Mouse (Mus musculus): Measurements from ENCODE around the gene Relch.
A peak's percentile ranks its signal among the peaks of the same experiment; 100 is the strongest.
"Not testable (repeated sequence)": the region's sequence is repeated elsewhere in the genome, so short reads cannot be mapped to it uniquely, and the experiment has no call there.

Relch gene

DNA sequence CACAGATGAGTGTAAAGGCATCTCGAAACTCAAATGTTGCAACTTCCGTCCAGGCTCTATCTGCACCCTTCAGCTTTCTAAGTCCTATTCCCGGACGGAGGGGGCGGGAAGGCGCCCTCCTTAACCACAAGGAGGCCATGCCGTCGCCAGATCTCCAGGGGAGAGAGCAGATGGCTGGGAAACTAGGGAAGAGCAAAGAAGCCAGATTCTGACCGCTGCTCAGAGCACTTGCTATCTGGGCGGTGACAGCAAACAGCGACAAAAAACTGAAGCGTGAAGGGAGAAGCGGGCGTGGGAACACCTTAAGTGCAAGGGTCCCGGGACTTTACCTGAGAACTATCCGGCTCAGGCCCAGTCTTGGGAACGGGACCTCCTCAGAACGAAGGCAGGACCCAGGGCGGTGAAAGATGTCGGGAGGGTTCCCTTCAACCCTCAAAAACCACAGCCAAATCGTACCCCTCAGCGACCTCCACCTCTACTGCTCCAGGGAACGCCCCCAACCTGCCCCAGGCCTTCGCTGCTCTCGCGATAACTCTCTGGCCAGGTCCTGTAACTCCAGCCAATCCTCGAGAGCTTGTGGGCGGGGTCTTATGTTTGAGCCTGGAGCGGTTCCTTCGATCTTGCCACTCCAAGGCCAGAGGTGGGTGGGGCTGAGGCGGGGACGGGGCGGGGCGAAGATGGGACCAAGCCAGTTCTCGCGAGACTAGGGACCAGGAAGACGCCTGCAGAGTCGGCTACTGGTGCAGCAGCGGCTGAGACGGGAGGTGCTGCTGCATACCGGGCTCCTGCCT lies at the start of gene Relch, which contains the start of gene Pign:
Relch (plus strand) TSS at position 691 of the 791 bp plus-strand sequence.
Pign (minus strand) TSS at position 507 of the 791 bp plus-strand sequence.
- DNase-seq: peak; percentile 100

GRCm38 (mm10) chr1:105630481-105630880 lies 33.2 kb upstream of the Relch start:
- DNase-seq: peak; percentile 51 to 77

DNA sequence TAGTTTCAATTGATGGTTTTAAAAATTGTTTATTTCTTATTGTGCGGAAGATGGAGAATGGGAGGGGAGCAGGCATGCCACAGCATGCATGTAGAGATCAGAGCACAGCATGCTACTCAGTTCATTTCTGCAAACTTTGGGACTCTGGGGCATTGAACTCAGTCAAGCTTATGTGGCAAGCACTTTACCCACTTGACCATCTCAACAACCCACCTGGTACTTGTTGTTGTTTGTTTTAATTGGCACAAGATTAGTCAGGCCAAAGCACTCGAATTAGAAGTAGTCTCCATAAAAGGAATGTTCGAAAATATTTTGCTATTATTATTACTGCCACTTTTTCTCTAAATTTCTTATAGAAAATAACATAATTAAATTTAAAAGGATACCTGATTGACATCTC lies 19.6 kb upstream of the Relch start:
- DNase-seq: no peak

DNA sequence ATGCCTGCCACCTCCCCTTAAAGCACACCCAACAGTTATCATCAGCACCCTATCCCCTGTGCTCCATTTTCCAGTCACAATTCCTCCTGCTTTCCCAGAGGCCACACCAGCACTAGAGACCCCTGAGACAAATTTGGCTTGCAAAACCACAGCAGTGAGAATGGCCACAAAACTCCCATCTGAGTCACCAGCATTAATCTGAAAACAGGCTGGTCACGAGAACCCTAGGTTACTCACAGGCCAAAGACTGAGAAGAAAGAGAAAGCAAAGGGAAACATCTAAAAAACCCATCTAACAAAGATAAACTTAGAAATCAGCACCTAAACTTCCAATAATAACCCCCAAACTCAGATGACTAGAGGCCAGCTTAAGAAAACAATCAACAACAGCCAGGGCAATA lies 13.0 kb upstream of the Relch start:
- no peak for DNase-seq

- DNase-seq: no peak
Observed at GRCm38 (mm10) chr1:105653981-105654380, 9.7 kb upstream of the Relch start.

DNA sequence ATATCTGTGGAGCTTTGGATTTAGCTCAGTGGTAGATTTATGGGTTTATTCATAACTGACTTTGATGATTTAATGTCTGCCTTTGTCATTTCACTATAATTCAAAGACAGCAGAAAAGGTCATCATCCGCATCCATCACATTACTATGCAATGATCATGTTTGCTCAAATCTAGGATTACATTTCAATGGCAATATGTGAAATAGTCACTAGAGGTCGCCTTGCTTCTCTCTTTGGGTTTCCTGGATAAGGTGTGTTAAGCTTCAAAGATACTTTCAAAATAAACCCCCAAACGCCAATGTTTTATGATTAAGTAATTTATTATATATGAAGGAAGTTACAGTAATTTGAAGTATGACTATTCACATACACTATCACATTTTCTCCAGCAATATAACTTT lies 3.6 kb upstream of the Relch start:
- peak; percentile 68 to 86 for DNase-seq

- no peak for DNase-seq
Observed at GRCm38 (mm10) chr1:105662820-105663170, 866 bp upstream of the Relch start.

GRCm38 (mm10) chr1:105663962-105664812 lies 526 bp downstream of the Relch start:
- DNase-seq: peak; percentile 58 to 59

DNA sequence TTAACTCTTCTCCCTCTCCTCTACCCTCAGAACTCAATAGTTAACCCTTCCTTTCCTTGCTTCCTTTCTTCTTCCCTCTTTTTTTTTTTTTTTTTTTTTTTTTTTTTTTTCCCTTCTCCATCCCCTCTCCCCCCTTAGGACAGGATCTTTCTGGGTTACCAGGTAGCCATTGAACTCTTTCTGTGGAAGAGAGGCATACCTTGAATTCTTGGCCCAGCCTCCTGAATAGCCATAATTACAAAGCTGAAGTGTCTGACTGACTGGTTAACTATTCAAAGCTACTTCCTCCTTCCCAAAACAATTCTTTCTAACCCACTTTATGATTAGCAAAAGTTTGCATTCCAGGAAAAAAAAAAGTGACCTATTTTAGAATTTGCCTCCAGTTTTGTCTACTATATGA lies 6.0 kb downstream of the Relch start:
- DNase-seq: no peak

DNA sequence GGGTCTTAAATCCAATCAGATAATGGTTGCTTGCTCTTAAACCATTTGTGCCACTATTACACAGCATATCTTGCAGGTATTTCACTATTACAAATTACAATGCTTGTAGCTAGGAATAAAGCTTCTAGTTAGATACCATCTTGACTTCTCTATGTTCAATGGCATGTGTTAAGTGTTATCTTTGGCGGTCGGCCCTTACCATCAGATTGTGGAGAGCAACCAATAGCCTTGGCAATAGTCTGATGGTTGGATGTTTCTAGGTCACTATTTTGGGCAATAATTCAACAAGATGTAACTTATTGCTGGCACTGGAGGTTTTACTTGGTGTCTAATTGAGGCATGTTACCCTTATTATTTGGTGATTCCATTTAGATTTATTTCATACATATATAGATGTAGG lies 11.1 kb downstream of the Relch start:
- no peak for DNase-seq

DNA sequence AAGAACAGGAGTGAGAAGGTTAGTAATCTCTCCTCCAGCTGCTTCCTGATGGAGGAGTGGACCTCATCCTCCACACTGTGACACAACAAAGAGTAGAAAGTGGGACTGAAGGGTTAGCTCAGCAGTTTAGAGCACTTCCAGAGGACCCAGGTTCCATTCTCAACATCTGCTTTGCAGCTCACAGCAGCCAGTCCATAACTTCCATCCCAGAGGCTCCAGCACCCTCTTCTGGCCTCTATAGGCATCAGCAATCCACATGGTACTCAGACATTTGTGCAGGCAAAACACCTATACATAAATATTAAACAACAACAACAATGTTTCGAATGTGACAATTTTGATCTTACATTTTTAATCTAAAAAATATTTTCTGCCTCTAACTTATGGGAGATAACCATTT lies 16.9 kb downstream of the Relch start:
- peak; percentile 13 to 22 for DNase-seq

DNA sequence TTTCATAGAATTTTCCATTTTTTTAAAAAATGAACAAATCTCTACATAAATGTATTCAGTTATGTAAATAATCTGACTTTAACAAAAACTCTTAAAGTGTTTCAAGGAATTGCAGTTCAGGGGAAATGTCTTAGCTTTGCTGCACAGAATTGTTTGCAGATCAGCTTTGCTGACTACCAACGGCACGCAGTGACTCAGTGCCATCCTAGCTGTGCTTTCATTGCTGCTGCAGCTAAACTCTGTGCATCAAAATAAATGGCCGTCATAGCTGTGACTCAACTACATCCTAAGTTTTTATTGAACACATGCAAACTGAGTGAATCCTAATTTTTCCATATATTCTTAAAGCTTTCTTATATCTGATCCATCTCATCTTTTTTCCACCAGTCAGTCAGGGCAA lies 21.8 kb downstream of the Relch start:
- DNase-seq: no peak

DNA sequence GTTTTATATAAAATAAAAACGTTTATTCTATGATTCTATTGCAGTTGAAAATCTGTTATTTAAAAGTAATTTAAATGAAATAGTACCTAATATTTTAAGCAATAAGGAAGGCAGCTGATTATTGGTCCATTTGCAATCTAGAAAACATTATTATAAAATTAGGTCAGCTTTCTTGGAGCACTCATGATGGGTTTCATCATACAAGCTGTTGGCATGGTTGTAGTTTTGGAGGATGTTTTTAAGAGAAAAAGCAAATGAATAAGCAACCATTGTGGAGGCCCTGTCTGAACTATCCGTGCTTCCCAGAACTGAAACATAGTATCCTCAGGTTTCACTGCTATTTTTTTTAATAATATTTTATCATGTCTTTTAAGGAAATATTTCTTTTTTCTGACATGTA lies 31.9 kb downstream of the Relch start:
- DNase-seq: no peak

DNA sequence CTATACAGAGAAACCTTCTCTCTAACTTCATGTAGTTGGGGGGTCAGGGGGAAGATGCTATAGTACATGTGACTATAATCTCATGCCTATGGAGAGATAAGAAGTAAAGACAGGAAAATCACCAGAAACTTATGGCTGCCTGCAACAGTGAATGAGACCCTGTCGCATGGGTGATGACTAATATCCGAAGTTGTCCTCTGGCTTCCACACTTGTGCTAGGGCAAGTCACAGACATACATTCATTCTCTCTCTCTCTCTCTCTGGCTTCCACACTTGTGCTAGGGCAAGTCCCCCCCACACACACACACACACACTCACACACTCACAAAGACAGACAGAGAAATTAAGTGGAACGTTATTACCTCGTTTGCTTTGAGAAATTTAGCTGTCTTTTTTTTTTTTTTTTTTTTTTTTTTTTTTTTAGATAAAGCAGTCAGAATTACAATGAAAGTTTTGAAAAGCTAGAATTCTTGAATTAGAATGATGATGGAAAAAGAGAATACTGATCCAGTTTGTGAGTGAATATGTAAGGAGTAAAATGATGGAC lies 37.4 kb downstream of the Relch start:
- DNase-seq: no peak

DNA sequence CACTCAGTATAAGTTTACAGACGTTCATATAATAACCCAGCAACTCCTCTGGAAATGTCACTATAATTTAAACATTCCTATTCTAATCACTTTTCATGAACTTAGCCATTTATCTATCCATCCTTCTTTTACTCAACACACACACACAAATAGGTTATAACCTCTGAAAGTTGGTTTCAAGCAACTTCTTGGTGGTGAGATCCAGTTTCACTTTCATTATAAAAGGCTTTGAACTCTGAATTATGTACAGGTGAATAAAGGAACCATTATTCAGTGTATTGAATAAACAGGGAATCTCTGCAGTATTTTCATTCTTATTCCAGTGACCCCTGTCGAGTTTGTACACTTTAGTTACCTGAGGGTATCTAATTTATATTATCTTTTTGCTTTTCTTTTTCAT lies 45.8 kb downstream of the Relch start:
- DNase-seq: no peak

DNA sequence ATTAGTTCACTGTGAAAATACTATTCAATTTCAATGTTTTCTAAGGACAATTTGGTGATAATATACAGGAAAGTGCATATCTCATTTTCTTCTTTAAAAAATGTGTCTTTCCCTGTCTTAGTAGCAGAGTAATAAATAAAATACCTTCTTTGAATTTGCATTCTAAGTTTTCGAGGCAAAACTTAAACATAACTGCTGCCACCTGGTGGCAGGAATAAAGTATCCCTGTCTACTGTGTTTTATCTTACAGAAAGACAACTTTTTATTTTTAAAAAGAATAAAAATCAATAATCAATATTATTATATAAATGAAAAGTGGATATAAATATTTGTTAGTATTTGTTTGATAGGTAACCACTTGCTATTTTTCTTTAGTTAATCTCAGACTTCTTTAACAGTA lies 47.6 kb downstream of the Relch start:
- DNase-seq: peak; percentile 42 to 66

GRCm38 (mm10) chr1:105712822-105713221 lies 49.2 kb downstream of the Relch start:
- no peak for DNase-seq

- no peak for DNase-seq
Observed at GRCm38 (mm10) chr1:105718358-105718757, 54.7 kb downstream of the Relch start.

- DNase-seq: not testable (repeated sequence)
Observed at GRCm38 (mm10) chr1:105729246-105729645, 65.6 kb downstream of the Relch start.

GRCm38 (mm10) chr1:105735318-105735717 lies 71.7 kb downstream of the Relch start:
- DNase-seq: peak; percentile 10 to 13

DNA sequence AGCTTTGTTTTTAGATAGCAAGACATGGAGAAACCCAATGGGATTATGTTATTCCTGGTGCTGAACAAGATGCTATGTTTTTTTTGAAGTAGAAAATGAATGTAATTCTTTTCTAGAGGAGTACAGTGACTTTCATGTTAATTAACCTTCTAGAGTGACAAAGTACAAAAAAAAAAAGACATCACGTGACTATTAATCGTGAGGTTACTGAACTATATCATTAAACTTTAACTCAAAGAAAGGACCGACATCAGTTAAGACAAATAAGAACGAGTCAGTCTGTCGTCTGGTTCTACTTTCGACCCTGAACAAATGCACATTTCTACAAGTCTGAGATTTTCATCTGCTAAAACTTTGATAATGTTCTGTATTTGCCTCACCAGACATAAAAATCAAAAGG lies 74.7 kb downstream of the Relch start:
- no peak for DNase-seq

- DNase-seq: no peak
Observed at GRCm38 (mm10) chr1:105739493-105739892, 75.8 kb downstream of the Relch start.

- no peak for DNase-seq
Observed at GRCm38 (mm10) chr1:105742481-105742880, 78.8 kb downstream of the Relch start.

DNA sequence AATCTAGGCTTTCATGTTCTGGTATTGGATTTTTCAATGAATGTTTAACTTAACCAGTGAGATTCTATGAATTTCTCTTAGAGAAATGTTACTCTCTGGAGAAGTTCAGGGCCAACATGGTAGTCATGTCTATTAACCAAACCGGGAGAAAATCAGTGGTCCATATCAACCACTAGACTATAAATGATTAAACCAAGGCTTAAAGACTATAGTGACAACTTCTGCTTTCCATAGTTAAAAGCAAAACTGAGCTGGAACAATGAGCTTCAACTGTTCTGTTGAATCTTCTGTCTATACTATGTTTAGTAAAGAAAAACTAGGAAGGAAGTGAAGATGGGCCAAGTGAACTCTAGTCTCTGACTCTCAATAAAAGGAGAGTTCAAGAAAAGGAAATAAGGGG lies 82.8 kb downstream of the Relch start:
- no peak for DNase-seq
